In genomic region chr16:33885021-33885471, GRCm38 (mm10) we compare ENCODE assay signal across 9 mouse cellular contexts. TPM values are rescaled to one million over a fixed set of nuclear protein-coding genes. Genes with fewer than 3 reads are reported as not detected.
A peak's percentile ranks its signal among the peaks of the same experiment; 100 is the strongest.
DNase-seq lines count a peak whose midpoint lies in the region; ATAC-seq and TF ChIP-seq lines count a peak whose summit lies in the region.
"Had no signal": no experiment of that assay in that cellular context is flagged by ENCODE, and none has a peak within 500 bp of the region (broad histone marks: within the 10 kb centered on the region; RNA-seq: fewer than 3 reads in every experiment).

No protein-coding gene starts in this region.

- H3K4me2 ChIP-seq in midbrain, postnatal 0 days (ENCODE audit: low read depth, low read length, poor library complexity, severe bottlenecking), result no peak overlapping the region
- no peak overlapping the region for H3K4me2 ChIP-seq in lung, embryonic 15.5 days
- H3K4me2 ChIP-seq in forebrain, embryonic 13.5 days, result no peak overlapping the region

- H3K27me3 ChIP-seq in midbrain, embryonic 10.5 days (ENCODE audit: low read depth, poor library complexity, severe bottlenecking), result no peaks in the 10 kb centered on the region
- H3K27me3 ChIP-seq in midbrain, postnatal 0 days (ENCODE audit: insufficient read depth, low read length), result no peaks in the 10 kb centered on the region
- H3K27me3 ChIP-seq in lung, embryonic 15.5 days, result no peaks in the 10 kb centered on the region
- no peaks in the 10 kb centered on the region for H3K27me3 ChIP-seq in forebrain, embryonic 13.5 days

- H3K9ac ChIP-seq in midbrain, postnatal 0 days (replicated peaks; ENCODE audit: low read length, poor library complexity, severe bottlenecking), result no peak overlapping the region
- no peak overlapping the region for H3K9ac ChIP-seq in lung, embryonic 15.5 days
- H3K9ac ChIP-seq in forebrain, embryonic 13.5 days, result no peak overlapping the region

- no peaks in the 10 kb centered on the region for H3K9me3 ChIP-seq in midbrain, embryonic 10.5 days (replicated peaks)
- no peaks in the 10 kb centered on the region for H3K9me3 ChIP-seq in midbrain, postnatal 0 days (ENCODE audit: low read length)
- no peaks in the 10 kb centered on the region for H3K9me3 ChIP-seq in lung, embryonic 15.5 days
- no peaks in the 10 kb centered on the region for H3K9me3 ChIP-seq in forebrain, embryonic 13.5 days (replicated peaks)

- WGBS in midbrain, embryonic 10.5 days, result 85% methylated on average over 11 of the region's 11 CpGs
- WGBS in midbrain, postnatal 0 days, result 83% methylated on average over 11 of the region's 11 CpGs
- WGBS in lung, embryonic 15.5 days, result 47% methylated on average over 11 of the region's 11 CpGs
- 82% methylated on average over 11 of the region's 11 CpGs for WGBS in forebrain, embryonic 13.5 days

- peaks cover 33% of the 10 kb centered on the region for H3K4me1 ChIP-seq in midbrain, embryonic 10.5 days
- peaks cover 6% of the 10 kb centered on the region; the same call in 1 of the 2 replicates for H3K4me1 ChIP-seq in midbrain, postnatal 0 days (ENCODE audit: insufficient read depth, low read length)
- peaks cover 53% of the 10 kb centered on the region for H3K4me1 ChIP-seq in lung, embryonic 15.5 days
- peaks cover 35% of the 10 kb centered on the region for H3K4me1 ChIP-seq in forebrain, embryonic 13.5 days

- H3K4me3 ChIP-seq in midbrain, embryonic 10.5 days, result no peak overlapping the region
- no peak overlapping the region for H3K4me3 ChIP-seq in midbrain, postnatal 0 days (ENCODE audit: low read depth, low read length)
- H3K4me3 ChIP-seq in lung, embryonic 15.5 days, result no peak overlapping the region
- no peak overlapping the region for H3K4me3 ChIP-seq in forebrain, embryonic 13.5 days
- H3K4me3 ChIP-seq: myocyte had no signal

- TF ChIP-seq CTCF in midbrain, postnatal 0 days (IDR thresholded peaks at IDR 0.05), result no peak

- no peaks in the 10 kb centered on the region for H3K36me3 ChIP-seq in midbrain, embryonic 10.5 days
- H3K36me3 ChIP-seq in midbrain, postnatal 0 days (ENCODE audit: insufficient read depth, low read length), result no peaks in the 10 kb centered on the region
- no peaks in the 10 kb centered on the region for H3K36me3 ChIP-seq in lung, embryonic 15.5 days
- no peaks in the 10 kb centered on the region for H3K36me3 ChIP-seq in forebrain, embryonic 13.5 days (ENCODE audit: poor library complexity, severe bottlenecking)

- DNase-seq in midbrain, embryonic 10.5 days (ENCODE audit: low spot score), result no peak
- no peak for DNase-seq in midbrain, postnatal 0 days (ENCODE audit: low spot score)
- DNase-seq in brain, adult 2 months (ENCODE audit: low read depth, low spot score), result peak; percentile 21
- peak; percentile 26 to 37 for DNase-seq in thymus, postnatal 36 days
- no peak for DNase-seq in c-Kit-positive CD71-positive TER-119-positive erythroid progenitor cells, embryonic 14.5 days (ENCODE audit: low spot score)
- DNase-seq: left cerebral cortex, postnatal 4 days had no signal

- no peak for ATAC-seq in midbrain, postnatal 0 days (ENCODE audit: low FRiP score)
- ATAC-seq in lung, embryonic 15.5 days (ENCODE audit: borderline replicate concordance, extremely low read depth, low FRiP score, low TSS enrichment), result no peak
- no peak for ATAC-seq in forebrain, embryonic 13.5 days

- 0 out of 2 replicates have a peak overlapping the region, but pooled peaks have one; percentile 6 for H3K27ac ChIP-seq in midbrain, embryonic 10.5 days (replicated peaks)
- no peak overlapping the region for H3K27ac ChIP-seq in midbrain, postnatal 0 days (ENCODE audit: low read depth, low read length)
- H3K27ac ChIP-seq in lung, embryonic 15.5 days, result peak overlapping the region; percentile 76; the same call in 1 of the 2 replicates
- no peak overlapping the region for H3K27ac ChIP-seq in forebrain, embryonic 13.5 days

RNA-seq across cellular contexts. Expression of gene Itgb5, which starts 55.6 kb away (rescaled TPM):
- 9.0 and 13.6 TPM in 2 replicates for polyA plus RNA-seq in midbrain, embryonic 10.5 days (2016; fragmentation: Nextera tagmentation; extraction: Ambion mirVana)
- total RNA-seq in midbrain, postnatal 0 days (2014; rRNA removed), result 49.8 and 51.0 TPM in 2 replicates
- polyA plus RNA-seq in midbrain, postnatal 0 days (2015; fragmentation: Nextera tagmentation; extraction: Ambion mirVana), result 22.9 and 24.3 TPM in 2 replicates
- polyA plus RNA-seq in lung, embryonic 15.5 days (2015; fragmentation: Nextera tagmentation; extraction: Ambion mirVana), result 49.8 and 51.3 TPM in 2 replicates
- 1.8 and 2.5 TPM in 2 replicates for polyA plus RNA-seq in forebrain, embryonic 13.5 days (2015; fragmentation: Nextera tagmentation; extraction: Ambion mirVana)

Comparison
In these comparisons a context has a peak if more than half of its experiments do, and no peak if none do; other contexts are left out.
1. H3K27ac ChIP-seq: peak in midbrain, embryonic 10.5 days (single experiment) and lung, embryonic 15.5 days (single experiment); none in midbrain, postnatal 0 days (single experiment) and forebrain, embryonic 13.5 days (single experiment).
2. DNase-seq: peak in brain, adult 2 months (single experiment) and thymus, postnatal 36 days (2 of 2); none in midbrain, embryonic 10.5 days (single experiment), midbrain, postnatal 0 days (single experiment) and c-Kit-positive CD71-positive TER-119-positive erythroid progenitor cells, embryonic 14.5 days (single experiment).